Mouse (Mus musculus): Measurements from ENCODE around the gene Ccl2. TPM values are rescaled to one million over a fixed set of nuclear protein-coding genes. Genes with fewer than 3 reads are reported as not detected.

The Ccl2 gene
- total and polyA plus RNA-seq, 3 experiments, result 0.21 to 0.49 TPM; not detected in 1

DNA sequence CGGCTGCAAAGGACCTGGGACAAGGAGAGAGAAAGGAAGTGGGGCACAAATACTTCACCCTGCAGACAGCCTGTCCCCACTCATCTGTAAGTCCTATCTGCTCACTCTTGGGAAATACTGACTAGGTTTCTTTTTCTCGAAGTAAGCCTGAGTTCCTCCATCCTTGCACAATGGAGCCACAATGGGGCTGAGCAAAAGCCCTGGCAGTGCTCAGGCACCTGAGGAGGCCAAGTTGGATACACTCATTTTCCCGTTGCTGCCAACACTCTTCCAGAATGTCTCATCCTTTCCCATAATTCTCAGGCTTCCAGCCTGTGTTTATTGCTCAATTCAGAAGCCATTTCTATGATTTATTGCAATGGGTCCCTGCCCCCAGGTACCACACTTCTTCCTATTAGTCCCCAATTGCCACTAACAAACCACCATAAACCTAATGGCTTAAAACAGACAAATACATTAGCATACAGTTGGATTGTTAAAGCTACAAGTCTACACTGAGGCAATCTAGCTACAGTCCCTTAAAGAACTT is 3.8 kb downstream of the Ccl2 start:
- Histone ChIP-seq H3K27ac (ENCODE audit: insufficient read depth, low read depth) (no peak overlapping the region), H3K4me1 (ENCODE audit: control insufficient read depth in 1 of 2, insufficient read depth in 2 of 2) (peaks cover 0 to 7% of the 10 kb centered on the region in 2 experiments; a peak in 1 of 4 replicates), H3K9me3 (replicated peaks; ENCODE audit: low read length) (peaks cover 3% of the 10 kb centered on the region), H3K79me2 (replicated peaks; ENCODE audit: control insufficient read depth, extremely low read depth, insufficient read depth, poor library complexity, severe bottlenecking) (no peaks in the 10 kb centered on the region), H3K27me3 (replicated peaks) (peaks cover 29% of the 10 kb centered on the region), H3K4me3 (replicated peaks in 1 of 3; ENCODE audit: low read depth in 2 of 3, low read length in 2 of 3, poor library complexity in 1 of 3) (no peak overlapping the region), H3K4me2 (ENCODE audit: insufficient read depth, low read depth, poor library complexity, severe bottlenecking) (no peak overlapping the region), H3K9ac (ENCODE audit: insufficient read depth, low read depth) (no peak overlapping the region), H3K36me3 (replicated peaks in 1 of 2; ENCODE audit: control insufficient read depth in 1 of 2, insufficient read depth in 1 of 2, low read length in 1 of 2) (no peaks in the 10 kb centered on the region)
- DNase-seq (ENCODE audit: extremely low read depth), result no peak
- in situ Hi-C loops (cut with MboI; ENCODE audit: low pct_ligation_motif_present, low pct_unique_long_range_greater_than_20kb, low sequenced_read_pairs), result no loop called here
- TF ChIP-seq NRF1 (IDR thresholded peaks at IDR 0.05; ENCODE audit: low read depth, low read length), result no peak
- no peak for TF ChIP-seq GABPA (IDR thresholded peaks at IDR 0.05; ENCODE audit: insufficient replicate concordance, low read depth, low read length)
- TF ChIP-seq ETS1 (conservative IDR thresholded peaks at IDR 0.05; ENCODE audit: low read depth, low read length), result no peak
- TF ChIP-seq CTCF (conservative IDR thresholded peaks at IDR 0.05 in 1 of 2, IDR thresholded peaks at IDR 0.05 in 1 of 2; ENCODE audit: low read depth in 2 of 2, low read length in 2 of 2), result no peak
- TF ChIP-seq MAX (IDR thresholded peaks at IDR 0.05; ENCODE audit: low read length), result no peak
- no peak for TF ChIP-seq JUND (conservative IDR thresholded peaks at IDR 0.05; ENCODE audit: low read depth, low read length)
- TF ChIP-seq E2F4 (IDR thresholded peaks at IDR 0.05; ENCODE audit: insufficient replicate concordance, low read depth, low read length), result no peak
- no peak for TF ChIP-seq ZMIZ1 (IDR thresholded peaks at IDR 0.05; ENCODE audit: low read depth, low read length)
- no peak for TF ChIP-seq POLR2A (IDR thresholded peaks at IDR 0.05; ENCODE audit: low read depth, low read length)
- no peak for TF ChIP-seq UBTF (IDR thresholded peaks at IDR 0.05; ENCODE audit: low read depth, low read length)
- no peak for TF ChIP-seq MAFK (IDR thresholded peaks at IDR 0.05; ENCODE audit: insufficient replicate concordance, low read length)
- no peak for TF ChIP-seq CHD2 (IDR thresholded peaks at IDR 0.05; ENCODE audit: low read length)
- TF ChIP-seq SIN3A (IDR thresholded peaks at IDR 0.05; ENCODE audit: low read length), result no peak
- TF ChIP-seq EP300 (IDR thresholded peaks at IDR 0.05; ENCODE audit: low read length), result no peak
- no peak for TF ChIP-seq PAX5 (IDR thresholded peaks at IDR 0.05; ENCODE audit: low read length)
- dilution Hi-C loops (cut with MboI; ENCODE audit: extremely low pct_ligation_motif_present, extremely low pct_unique_long_range_greater_than_20kb, low sequenced_read_pairs), result no loop called here

DNA sequence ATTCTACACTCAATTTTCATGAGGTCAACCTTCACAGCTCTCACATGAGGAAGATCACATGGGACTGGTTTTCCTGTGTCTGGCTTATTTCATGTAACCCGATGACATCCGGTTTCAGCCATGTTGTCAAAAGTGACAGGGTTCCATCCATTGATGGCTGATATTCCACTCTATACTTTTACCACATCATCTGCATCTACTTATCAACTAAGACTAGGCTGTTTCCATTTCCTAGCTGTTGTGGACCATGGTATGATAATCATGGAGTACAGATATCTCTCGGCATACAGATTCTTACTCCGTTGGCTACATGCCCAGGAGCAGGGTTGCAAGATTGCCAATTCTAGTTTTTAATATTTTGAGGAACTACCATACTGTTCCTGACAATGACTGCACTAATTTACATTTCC is 6.3 kb downstream of the Ccl2 start:
- no peak for TF ChIP-seq JUN (IDR thresholded peaks at IDR 0.05; ENCODE audit: insufficient read depth, low read depth, low read length)
- no peak for TF ChIP-seq ZMIZ1 (IDR thresholded peaks at IDR 0.05; ENCODE audit: low read depth, low read length)
- peak; percentile 28; the same call in 1 of the 2 replicates for TF ChIP-seq IRF4 (IDR thresholded peaks at IDR 0.05; ENCODE audit: low read depth, low read length)
- no peak for TF ChIP-seq GABPA (IDR thresholded peaks at IDR 0.05; ENCODE audit: insufficient replicate concordance, low read depth, low read length)
- TF ChIP-seq UBTF (IDR thresholded peaks at IDR 0.05; ENCODE audit: low read depth, low read length), result no peak
- TF ChIP-seq SIN3A (IDR thresholded peaks at IDR 0.05; ENCODE audit: low read length), result no peak
- Histone ChIP-seq H3K9me3 (replicated peaks; ENCODE audit: low read length) (peaks cover 3% of the 10 kb centered on the region), H3K4me1 (ENCODE audit: control insufficient read depth in 1 of 2, insufficient read depth in 2 of 2) (peaks cover 0 to 7% of the 10 kb centered on the region in 2 experiments; a peak in 1 of 4 replicates), H3K4me3 (replicated peaks in 1 of 3; ENCODE audit: low read depth in 2 of 3, low read length in 2 of 3, poor library complexity in 1 of 3) (no peak overlapping the region), H3K79me2 (replicated peaks; ENCODE audit: control insufficient read depth, extremely low read depth, insufficient read depth, poor library complexity, severe bottlenecking) (no peaks in the 10 kb centered on the region), H3K36me3 (replicated peaks in 1 of 2; ENCODE audit: control insufficient read depth in 1 of 2, insufficient read depth in 1 of 2, low read length in 1 of 2) (no peaks in the 10 kb centered on the region), H3K27me3 (replicated peaks) (peaks cover 38% of the 10 kb centered on the region), H3K9ac (ENCODE audit: insufficient read depth, low read depth) (no peak overlapping the region), H3K4me2 (ENCODE audit: insufficient read depth, low read depth, poor library complexity, severe bottlenecking) (no peak overlapping the region), H3K27ac (ENCODE audit: insufficient read depth, low read depth) (no peak overlapping the region)
- in situ Hi-C loops (cut with MboI; ENCODE audit: low pct_ligation_motif_present, low pct_unique_long_range_greater_than_20kb, low sequenced_read_pairs), result no loop called here
- DNase-seq (ENCODE audit: extremely low read depth), result no peak
- dilution Hi-C loops (cut with MboI; ENCODE audit: extremely low pct_ligation_motif_present, extremely low pct_unique_long_range_greater_than_20kb, low sequenced_read_pairs), result no loop called here

All from CH12.LX (cell line).